Mouse (Mus musculus) liver, postnatal 0 days (tissue): ENCODE measurements at regions not wholly inside any gene's neighbourhood (a gene's known extent, or its start where the extent isn't known, plus 50 kb on each side); places are given as distances from the start of the nearest gene placed in this dataset.

Experiments used
- ATAC-seq: fragments of 200-750 bp; cut with Nextera tagmentation; 2 replicates; pipeline ENCODE4 v1.8.0; 2017; ENCODE audit warnings: mild to moderate bottlenecking, moderate library complexity
- DNase-seq: peaks from one replicate; pipeline ENCODE4 v3.0.0-alpha.2; 2016
- H3K27ac ChIP-seq: fragments of 300-500 bp; sonication (generic); 2 replicates; pipeline ENCODE4 v1.5.1; 2014; ENCODE audit warnings: antibody characterized with exemption, moderate library complexity, mild to moderate bottlenecking, low read depth
- H3K27me3 ChIP-seq: fragments of 300-500 bp; sonication (generic); 2 replicates; pipeline ENCODE4 v1.6.1; 2014; ENCODE audit warnings: low read length, control low read depth, mixed read lengths; ENCODE audit not compliant: insufficient read depth
- H3K36me3 ChIP-seq: fragments of 300-500 bp; sonication (generic); replicated peaks from 2 replicates; pipeline ENCODE4 v1.6.1; 2014; ENCODE audit warnings: mild to moderate bottlenecking, control low read depth, low read length, moderate library complexity, mixed read lengths; ENCODE audit not compliant: insufficient read depth
- H3K4me1 ChIP-seq: fragments of 300-500 bp; sonication (generic); 2 replicates; pipeline ENCODE4 v1.6.1; 2014; ENCODE audit warnings: antibody characterized with exemption, mild to moderate bottlenecking, control low read depth; ENCODE audit not compliant: insufficient read depth
- H3K4me2 ChIP-seq: fragments of 300-500 bp; sonication (generic); 2 replicates; pipeline ENCODE4 v1.6.1; 2014; ENCODE audit warnings: low read depth, mild to moderate bottlenecking, low read length, moderate library complexity, mixed read lengths
- H3K4me3 ChIP-seq: fragments of 300-500 bp; sonication (generic); 2 replicates; pipeline ENCODE4 v1.5.1; 2014; ENCODE audit warnings: low read depth, low read length
- H3K9ac ChIP-seq: fragments of 300-500 bp; sonication (generic); replicated peaks from 2 replicates; pipeline ENCODE4 v1.6.1; 2014; ENCODE audit warnings: mild to moderate bottlenecking, moderate library complexity
- H3K9me3 ChIP-seq: fragments of 300-500 bp; sonication (generic); 2 replicates; pipeline ENCODE4 v1.6.1; 2016; ENCODE audit warnings: mild to moderate bottlenecking, control low read depth, low read length, mixed read lengths
- CTCF ChIP-seq: sonication (generic); IDR thresholded peaks from 2 replicates; pipeline ENCODE4 v1.5.1; 2016; ENCODE audit warnings: antibody characterized with exemption, low read depth
- EP300 ChIP-seq: IDR thresholded peaks from 2 replicates; pipeline ENCODE4 v1.6.1; 2016; ENCODE audit warnings: antibody characterized with exemption, low read depth, mild to moderate bottlenecking
- WGBS: fragments of 180-500 bp; shearing (Covaris S2); extraction: QIAGEN DNeasy Blood & Tissue Kit; methylation state at CpG from one replicate; pipeline ENCODE4 v1.1.7; 2014; ENCODE audit not compliant: insufficient replicate concordance; 5-methylcytosine and 5-hydroxymethylcytosine counted together

DNA sequence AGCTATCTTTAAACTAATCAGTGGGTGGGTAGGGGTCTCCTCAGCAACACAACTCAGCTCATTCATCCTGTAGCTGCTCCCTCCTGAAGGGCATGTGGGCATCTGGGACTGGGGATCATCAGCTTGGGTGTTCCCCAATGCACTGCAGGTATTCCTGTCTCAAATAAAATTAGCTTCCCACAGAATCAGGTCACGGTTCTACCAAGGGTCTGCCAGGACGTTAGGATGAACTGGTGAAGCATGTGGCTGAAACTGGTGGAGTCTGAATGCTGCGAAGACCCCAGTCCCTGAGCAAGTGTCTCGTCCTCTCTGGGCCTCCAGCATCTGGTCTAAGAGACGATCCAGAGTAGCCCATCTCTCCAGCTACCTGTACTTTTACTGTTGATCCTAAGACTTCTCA, 74.1 kb upstream of the Calm2 start:
- Histone ChIP-seq H3K27ac (no peak overlapping the region), H3K4me2 (no peak overlapping the region), H3K27me3 (no peaks in the 10 kb centered on the region), H3K4me3 (no peak overlapping the region), H3K9me3 (no peaks in the 10 kb centered on the region), H3K9ac (no peak overlapping the region), H3K36me3 (no peaks in the 10 kb centered on the region), H3K4me1 (no peaks in the 10 kb centered on the region)
- no peak for ATAC-seq
- DNase-seq = no peak
- 84% methylated on average over 5 of the region's 5 CpGs for WGBS
- TF ChIP-seq CTCF (no peak), EP300 (no peak)

GRCm38 (mm10) chr17:87521622-87522151, 75.0 kb upstream of the Calm2 start:
- no peak overlapping the region for H3K27ac ChIP-seq
- H3K4me2 ChIP-seq = no peak overlapping the region
- H3K4me1 ChIP-seq = no peaks in the 10 kb centered on the region
- H3K9me3 ChIP-seq = no peaks in the 10 kb centered on the region
- ATAC-seq (no peak), DNase-seq (no peak)
- H3K27me3 ChIP-seq = no peaks in the 10 kb centered on the region
- no peak overlapping the region for H3K9ac ChIP-seq
- no peaks in the 10 kb centered on the region for H3K36me3 ChIP-seq
- no peak overlapping the region for H3K4me3 ChIP-seq
- TF ChIP-seq CTCF = no peak
- no peak for TF ChIP-seq EP300
- 56% methylated on average over 10 of the region's 10 CpGs for WGBS

- no peaks in the 10 kb centered on the region for H3K27me3 ChIP-seq
- 22% methylated on average over 8 of the region's 8 CpGs for WGBS
- DNase-seq (no peak), ATAC-seq (peak; percentile 33; the same call in 1 of the 2 replicates)
- no peak overlapping the region for H3K4me2 ChIP-seq
- no peaks in the 10 kb centered on the region for H3K9me3 ChIP-seq
- H3K4me3 ChIP-seq = no peak overlapping the region
- no peaks in the 10 kb centered on the region for H3K36me3 ChIP-seq
- no peak overlapping the region for H3K27ac ChIP-seq
- no peak overlapping the region for H3K9ac ChIP-seq
- H3K4me1 ChIP-seq = no peaks in the 10 kb centered on the region
- no peak; the same call in 1 of the 2 replicates for TF ChIP-seq EP300
- no peak for TF ChIP-seq CTCF
Observed at GRCm38 (mm10) chr17:87522500-87523091, 75.9 kb upstream of the Calm2 start.

DNA sequence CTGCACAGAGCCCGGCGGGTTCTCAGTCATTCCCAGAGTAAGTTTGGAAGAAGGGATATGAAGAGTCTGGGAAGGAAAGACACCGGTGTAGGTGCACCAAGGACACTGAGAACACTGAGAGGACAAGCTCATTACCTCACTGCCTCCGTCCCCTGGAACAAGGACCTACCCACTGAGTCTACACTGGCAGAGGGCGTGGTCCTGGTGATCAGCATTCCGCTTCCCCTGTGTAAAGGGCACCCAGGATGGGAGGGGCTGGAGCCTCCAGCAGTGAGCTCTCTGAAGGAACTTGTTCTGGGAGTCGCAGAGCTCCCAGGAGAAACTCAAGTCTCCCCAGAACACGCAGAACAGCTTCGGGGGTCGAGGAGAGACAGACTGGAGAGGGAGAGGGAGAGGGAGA, 76.9 kb upstream of the Calm2 start:
- DNase-seq (no peak), ATAC-seq (no peak)
- H3K27ac ChIP-seq = no peak overlapping the region
- TF ChIP-seq CTCF = no peak
- TF ChIP-seq EP300 = no peak
- 60% methylated on average over 10 of the region's 10 CpGs for WGBS
- H3K36me3 ChIP-seq = no peaks in the 10 kb centered on the region
- no peak overlapping the region for H3K4me3 ChIP-seq
- no peak overlapping the region for H3K9ac ChIP-seq
- no peaks in the 10 kb centered on the region for H3K4me1 ChIP-seq
- H3K9me3 ChIP-seq = no peaks in the 10 kb centered on the region
- H3K4me2 ChIP-seq = no peak overlapping the region
- no peaks in the 10 kb centered on the region for H3K27me3 ChIP-seq

- no peak for DNase-seq
- no peak for ATAC-seq
- 88% methylated on average over 7 of the region's 7 CpGs for WGBS
- Histone ChIP-seq H3K9ac (no peak overlapping the region), H3K36me3 (no peaks in the 10 kb centered on the region), H3K4me2 (no peak overlapping the region), H3K27me3 (no peaks in the 10 kb centered on the region), H3K27ac (no peak overlapping the region), H3K4me1 (peaks cover 20% of the 10 kb centered on the region), H3K4me3 (no peak overlapping the region), H3K9me3 (no peaks in the 10 kb centered on the region)
- no peak for TF ChIP-seq EP300
- TF ChIP-seq CTCF = no peak
Observed at GRCm38 (mm10) chr17:87527174-87527573, 80.4 kb upstream of the Calm2 start.

- H3K27ac ChIP-seq = 0 out of 2 replicates have a peak overlapping the region, but pooled peaks have one; percentile 39
- TF ChIP-seq EP300 (no peak), CTCF (peak; percentile 86)
- peak; percentile 89 for ATAC-seq
- 18% methylated on average over 28 of the region's 29 CpGs for WGBS
- no peak overlapping the region for H3K9ac ChIP-seq
- H3K36me3 ChIP-seq = no peaks in the 10 kb centered on the region
- peak; percentile 91 for DNase-seq
- H3K4me2 ChIP-seq = peak overlapping the region; percentile 72
- H3K4me3 ChIP-seq = peak overlapping the region; percentile 36
- H3K9me3 ChIP-seq = no peaks in the 10 kb centered on the region
- peaks cover 26% of the 10 kb centered on the region for H3K4me1 ChIP-seq
- H3K27me3 ChIP-seq = no peaks in the 10 kb centered on the region
Observed at GRCm38 (mm10) chr17:87530162-87530817, 83.6 kb upstream of the Calm2 start.
